Mouse (Mus musculus): ENCODE data around the gene Slc29a3.

- TF ChIP-seq CTCF (IDR thresholded peaks at IDR 0.05; ENCODE audit: low read depth, low read length) (no peak), GATA1 (IDR thresholded peaks at IDR 0.05; ENCODE audit: borderline replicate concordance, low read length) (no peak), TAL1 (conservative IDR thresholded peaks at IDR 0.05; ENCODE audit: low read depth, low read length) (no peak), POLR2AphosphoS5 (IDR thresholded peaks at IDR 0.05; ENCODE audit: insufficient replicate concordance, low read depth, low read length) (no peak)
Measured at GRCm38 (mm10) chr10:60756146-60756545, 3.6 kb upstream of the Slc29a3 start.

All from G1E (cell line).